19 mouse cellular contexts compared by ENCODE assay signal in genomic region chr13:99836586-99836985, GRCm38 (mm10).
DNase-seq lines count a peak whose midpoint lies in the region; ATAC-seq and TF ChIP-seq lines count a peak whose summit lies in the region.
"Had no signal": no experiment of that assay in that cellular context is flagged by ENCODE, and none has a peak within 500 bp of the region (broad histone marks: within the 10 kb centered on the region; RNA-seq: fewer than 3 reads in every experiment).

No protein-coding gene starts in this region.

- no peak for TF ChIP-seq CTCF in kidney, adult 2 months (conservative IDR thresholded peaks at IDR 0.05; ENCODE audit: insufficient read depth, insufficient read length, low read depth, low read length)

- H3K36me3 ChIP-seq in kidney, adult 2 months (ENCODE audit: control insufficient read depth, insufficient read depth, low read length) = no peaks in the 10 kb centered on the region
- H3K36me3 ChIP-seq in forebrain, embryonic 11.5 days (ENCODE audit: control insufficient read depth, insufficient read depth, low read length) = no peaks in the 10 kb centered on the region
- H3K36me3 ChIP-seq: heart, embryonic 10.5 days; limb, embryonic 15.5 days had no signal

- no peaks in the 10 kb centered on the region for H3K27me3 ChIP-seq in kidney, adult 2 months (replicated peaks; ENCODE audit: control insufficient read depth, insufficient read depth, low read length)
- no peaks in the 10 kb centered on the region for H3K27me3 ChIP-seq in forebrain, embryonic 11.5 days (ENCODE audit: control insufficient read depth, insufficient read depth, low read length)
- H3K27me3 ChIP-seq: CH12.LX; limb, embryonic 15.5 days had no signal

- H3K4me1 ChIP-seq in kidney, adult 2 months (ENCODE audit: control insufficient read depth, insufficient read depth, low read length) = no peaks in the 10 kb centered on the region; the same call in 1 of the 2 replicates
- no peaks in the 10 kb centered on the region for H3K4me1 ChIP-seq in forebrain, embryonic 11.5 days (replicated peaks; ENCODE audit: control insufficient read depth, insufficient read depth, low read length)
- H3K4me1 ChIP-seq: heart, embryonic 10.5 days had no signal

- peaks cover 8% of the 10 kb centered on the region; the same call in 1 of the 2 replicates for H3K9me3 ChIP-seq in forebrain, embryonic 11.5 days (ENCODE audit: control insufficient read depth, low read length)
- H3K9me3 ChIP-seq: limb, embryonic 15.5 days had no signal

- no peak for ATAC-seq in cerebellum, adult (ENCODE audit: insufficient number of reproducible peaks, low FRiP score, low TSS enrichment)
- ATAC-seq in forebrain, embryonic 11.5 days (replicated peaks; ENCODE audit: low FRiP score) = no peak

- H3K4me3 ChIP-seq in kidney, adult 2 months (ENCODE audit: insufficient read depth, low read depth, low read length) = no peak overlapping the region
- H3K4me3 ChIP-seq in forebrain, embryonic 11.5 days (ENCODE audit: low read depth, low read length) = no peak overlapping the region
- H3K4me3 ChIP-seq: heart, embryonic 10.5 days; limb, embryonic 15.5 days; myocyte had no signal

- H3K9ac ChIP-seq in forebrain, embryonic 11.5 days (ENCODE audit: low read length) = no peak overlapping the region
- H3K9ac ChIP-seq: limb, embryonic 15.5 days had no signal

- DNase-seq in cerebellum, adult 11 months = peak; percentile 22
- DNase-seq in kidney, postnatal 10 days = peak; percentile 48
- DNase-seq in kidney, adult 2 months = no peak
- peak; percentile 49 for DNase-seq in right cerebral cortex, postnatal 14 days
- DNase-seq in right cerebral cortex, adult 2 months (ENCODE audit: low spot score in 2 of 2) = no peak
- DNase-seq in cerebellum, postnatal 10 days = peak; percentile 67 to 72
- no peak for DNase-seq in forebrain, embryonic 11.5 days (ENCODE audit: low spot score)
- DNase-seq: adrenal gland, adult 2 months; gastrocnemius, postnatal 25 days; heart, postnatal 14 days; layer of hippocampus, adult 9-11 months; thymus, adult 2 months had no signal

- H3K27ac ChIP-seq in kidney, adult 2 months (ENCODE audit: insufficient read depth, low read depth, low read length) = no peak overlapping the region
- H3K27ac ChIP-seq in forebrain, embryonic 11.5 days (ENCODE audit: low read depth, low read length) = no peak overlapping the region
- H3K27ac ChIP-seq: heart, embryonic 10.5 days; kidney, postnatal 0 days; limb, embryonic 15.5 days had no signal

- 84% methylated on average over 5 of the region's 5 CpGs for WGBS in kidney, adult 2 months
- 90% methylated on average over 5 of the region's 5 CpGs for WGBS in forebrain, embryonic 11.5 days

- TF ChIP-seq POLR2A in kidney, adult 2 months (IDR thresholded peaks at IDR 0.05; ENCODE audit: low read depth, low read length) = no peak

- H3K4me2 ChIP-seq in forebrain, embryonic 11.5 days (ENCODE audit: low read depth, low read length, severe bottlenecking) = no peak overlapping the region
- H3K4me2 ChIP-seq: limb, embryonic 15.5 days; midbrain, embryonic 11.5 days had no signal

Comparison
In these comparisons a context has a peak if more than half of its experiments do, and no peak if none do; other contexts are left out.
1. DNase-seq: peak in cerebellum, adult 11 months (single experiment), kidney, postnatal 10 days (single experiment), right cerebral cortex, postnatal 14 days (single experiment) and cerebellum, postnatal 10 days (2 of 2); none in kidney, adult 2 months (single experiment), right cerebral cortex, adult 2 months (0 of 2) and forebrain, embryonic 11.5 days (single experiment).